Mouse (Mus musculus): Measurements from ENCODE around the gene Ptpn13. TPM values are rescaled to one million over a fixed set of nuclear protein-coding genes. Genes with fewer than 3 reads are reported as not detected.

Gene Ptpn13
- polyA plus RNA-seq, 1 experiment from 2014 or later = 10.8 TPM

- Histone ChIP-seq H3K36me3 (no peaks in the 10 kb centered on the region), H3K4me3 (no peak overlapping the region), H3K9me3 (no peaks in the 10 kb centered on the region), H3K9ac (no peak overlapping the region), H3K27ac (no peak overlapping the region), H3K4me2 (replicated peaks) (no peak overlapping the region), H3K4me1 (0 out of 2 replicates have a peak, but pooled peaks cover 4% of the 10 kb centered on the region), H3K27me3 (no peaks in the 10 kb centered on the region)
- 89% methylated on average over 7 of the region's 7 CpGs for WGBS
- ATAC-seq (ENCODE audit: low FRiP score, low read depth) = no peak
Observed at GRCm38 (mm10) chr5:103445383-103445782, 20.4 kb downstream of the Ptpn13 start.

- 0 out of 2 replicates have a peak, but pooled peaks cover 4% of the 10 kb centered on the region for H3K9me3 ChIP-seq
- no peak overlapping the region for H3K9ac ChIP-seq
- ATAC-seq (ENCODE audit: low FRiP score, low read depth) = no peak
- WGBS = 79% methylated on average over 17 of the region's 17 CpGs
- H3K4me3 ChIP-seq = no peak overlapping the region
- no peaks in the 10 kb centered on the region for H3K27me3 ChIP-seq
- no peak overlapping the region for H3K27ac ChIP-seq
- H3K36me3 ChIP-seq = no peaks in the 10 kb centered on the region
- H3K4me2 ChIP-seq (replicated peaks) = no peak overlapping the region
- no peaks in the 10 kb centered on the region for H3K4me1 ChIP-seq
Observed at GRCm38 (mm10) chr5:103447806-103448416, 22.9 kb downstream of the Ptpn13 start.

GRCm38 (mm10) chr5:103448470-103448869 lies 23.5 kb downstream of the Ptpn13 start:
- ATAC-seq (ENCODE audit: low FRiP score, low read depth) = no peak
- Histone ChIP-seq H3K36me3 (no peaks in the 10 kb centered on the region), H3K4me2 (replicated peaks) (no peak overlapping the region), H3K27ac (no peak overlapping the region), H3K9ac (no peak overlapping the region), H3K9me3 (0 out of 2 replicates have a peak, but pooled peaks cover 4% of the 10 kb centered on the region), H3K4me1 (no peaks in the 10 kb centered on the region), H3K27me3 (no peaks in the 10 kb centered on the region), H3K4me3 (no peak overlapping the region)
- WGBS = 40% methylated on average over 1 of the region's 1 CpGs

GRCm38 (mm10) chr5:103450663-103451062 lies 25.7 kb downstream of the Ptpn13 start:
- no peaks in the 10 kb centered on the region for H3K4me1 ChIP-seq
- no peak overlapping the region for H3K4me2 ChIP-seq (replicated peaks)
- H3K27ac ChIP-seq = no peak overlapping the region
- no peaks in the 10 kb centered on the region for H3K27me3 ChIP-seq
- no peak for ATAC-seq (ENCODE audit: low FRiP score, low read depth)
- no peak overlapping the region for H3K9ac ChIP-seq
- WGBS = 92% methylated on average over 1 of the region's 1 CpGs
- no peak overlapping the region for H3K4me3 ChIP-seq
- H3K9me3 ChIP-seq = 0 out of 2 replicates have a peak, but pooled peaks cover 4% of the 10 kb centered on the region
- H3K36me3 ChIP-seq = no peaks in the 10 kb centered on the region

- ATAC-seq (ENCODE audit: low FRiP score, low read depth) = no peak
- H3K4me2 ChIP-seq (replicated peaks) = no peak overlapping the region
- H3K27ac ChIP-seq = no peak overlapping the region
- H3K9me3 ChIP-seq = 0 out of 2 replicates have a peak, but pooled peaks cover 4% of the 10 kb centered on the region
- no peak overlapping the region for H3K9ac ChIP-seq
- H3K36me3 ChIP-seq = no peaks in the 10 kb centered on the region
- no peaks in the 10 kb centered on the region for H3K4me1 ChIP-seq
- H3K27me3 ChIP-seq = no peaks in the 10 kb centered on the region
- H3K4me3 ChIP-seq = no peak overlapping the region
- WGBS = 85% methylated on average over 14 of the region's 14 CpGs
Observed at GRCm38 (mm10) chr5:103453361-103454140, 28.6 kb downstream of the Ptpn13 start.

GRCm38 (mm10) chr5:103456794-103457193 lies 31.8 kb downstream of the Ptpn13 start:
- Histone ChIP-seq H3K4me2 (replicated peaks) (no peak overlapping the region), H3K27ac (no peak overlapping the region), H3K4me3 (no peak overlapping the region), H3K9ac (no peak overlapping the region), H3K27me3 (no peaks in the 10 kb centered on the region), H3K9me3 (no peaks in the 10 kb centered on the region), H3K4me1 (no peaks in the 10 kb centered on the region), H3K36me3 (no peaks in the 10 kb centered on the region)
- 90% methylated on average over 1 of the region's 1 CpGs for WGBS
- no peak for ATAC-seq (ENCODE audit: low FRiP score, low read depth)

- no peak overlapping the region for H3K4me3 ChIP-seq
- no peaks in the 10 kb centered on the region for H3K36me3 ChIP-seq
- H3K27ac ChIP-seq = no peak overlapping the region
- no peaks in the 10 kb centered on the region for H3K4me1 ChIP-seq
- H3K4me2 ChIP-seq (replicated peaks) = no peak overlapping the region
- H3K27me3 ChIP-seq = no peaks in the 10 kb centered on the region
- WGBS = 43% methylated on average over 8 of the region's 8 CpGs
- no peak for ATAC-seq (ENCODE audit: low FRiP score, low read depth)
- H3K9me3 ChIP-seq = no peaks in the 10 kb centered on the region
- no peak overlapping the region for H3K9ac ChIP-seq
Observed at GRCm38 (mm10) chr5:103458411-103458810, 33.4 kb downstream of the Ptpn13 start.

GRCm38 (mm10) chr5:103458959-103459675 lies 34.1 kb downstream of the Ptpn13 start:
- Histone ChIP-seq H3K4me3 (no peak overlapping the region), H3K4me1 (peaks cover 4% of the 10 kb centered on the region; the same call in 1 of the 2 replicates), H3K27me3 (no peaks in the 10 kb centered on the region), H3K36me3 (no peaks in the 10 kb centered on the region), H3K4me2 (replicated peaks) (no peak overlapping the region), H3K27ac (no peak overlapping the region), H3K9me3 (no peaks in the 10 kb centered on the region), H3K9ac (no peak overlapping the region)
- WGBS = 85% methylated on average over 8 of the region's 8 CpGs
- ATAC-seq (ENCODE audit: low FRiP score, low read depth) = no peak

GRCm38 (mm10) chr5:103460903-103461302 lies 35.9 kb downstream of the Ptpn13 start:
- H3K27ac ChIP-seq = no peak overlapping the region
- no peaks in the 10 kb centered on the region for H3K9me3 ChIP-seq
- no peak overlapping the region for H3K4me2 ChIP-seq (replicated peaks)
- H3K4me3 ChIP-seq = no peak overlapping the region
- H3K4me1 ChIP-seq = peaks cover 5% of the 10 kb centered on the region; the same call in 1 of the 2 replicates
- no peak for ATAC-seq (ENCODE audit: low FRiP score, low read depth)
- no peaks in the 10 kb centered on the region for H3K27me3 ChIP-seq
- no peak overlapping the region for H3K9ac ChIP-seq
- H3K36me3 ChIP-seq = no peaks in the 10 kb centered on the region
- 74% methylated on average over 6 of the region's 6 CpGs for WGBS

GRCm38 (mm10) chr5:103463661-103464219 lies 38.7 kb downstream of the Ptpn13 start:
- Histone ChIP-seq H3K27ac (no peak overlapping the region), H3K4me2 (replicated peaks) (no peak overlapping the region), H3K4me3 (no peak overlapping the region), H3K9ac (no peak overlapping the region), H3K27me3 (no peaks in the 10 kb centered on the region), H3K36me3 (no peaks in the 10 kb centered on the region), H3K9me3 (no peaks in the 10 kb centered on the region), H3K4me1 (peaks cover 5% of the 10 kb centered on the region; the same call in 1 of the 2 replicates)
- no peak for ATAC-seq (ENCODE audit: low FRiP score, low read depth)
- 62% methylated on average over 10 of the region's 10 CpGs for WGBS

- no peak for ATAC-seq (ENCODE audit: low FRiP score, low read depth)
- H3K4me2 ChIP-seq (replicated peaks) = no peak overlapping the region
- no peaks in the 10 kb centered on the region for H3K9me3 ChIP-seq
- no peaks in the 10 kb centered on the region for H3K27me3 ChIP-seq
- H3K9ac ChIP-seq = no peak overlapping the region
- H3K4me1 ChIP-seq = peaks cover 5% of the 10 kb centered on the region; the same call in 1 of the 2 replicates
- H3K36me3 ChIP-seq = no peaks in the 10 kb centered on the region
- no peak overlapping the region for H3K4me3 ChIP-seq
- 79% methylated on average over 4 of the region's 4 CpGs for WGBS
- no peak overlapping the region for H3K27ac ChIP-seq
Observed at GRCm38 (mm10) chr5:103464329-103464728, 39.3 kb downstream of the Ptpn13 start.

- H3K4me3 ChIP-seq = no peak overlapping the region
- H3K9me3 ChIP-seq = no peaks in the 10 kb centered on the region
- no peaks in the 10 kb centered on the region for H3K27me3 ChIP-seq
- peaks cover 5% of the 10 kb centered on the region; the same call in 1 of the 2 replicates for H3K4me1 ChIP-seq
- H3K36me3 ChIP-seq = no peaks in the 10 kb centered on the region
- no peak overlapping the region for H3K27ac ChIP-seq
- H3K9ac ChIP-seq = no peak overlapping the region
- no peak overlapping the region for H3K4me2 ChIP-seq (replicated peaks)
- no peak for ATAC-seq (ENCODE audit: low FRiP score, low read depth)
- WGBS = 84% methylated on average over 10 of the region's 10 CpGs
Observed at GRCm38 (mm10) chr5:103464771-103465170, 39.8 kb downstream of the Ptpn13 start.

All from limb, embryonic 13.5 days (tissue).